Mouse (Mus musculus) monocyte, adult 59 days (primary cell): ENCODE data around the gene Serpina5. TPM values are rescaled to one million over a fixed set of nuclear protein-coding genes. Genes with fewer than 3 reads are reported as not detected.

Experiments used
- total RNA-seq, 2 experiments: library from RNA; stranded (reverse); gene quantifications; one replicate each; pipeline ENCODE4 v1.2.4; 2023

Gene Serpina5
- total RNA-seq: not detected

DNA sequence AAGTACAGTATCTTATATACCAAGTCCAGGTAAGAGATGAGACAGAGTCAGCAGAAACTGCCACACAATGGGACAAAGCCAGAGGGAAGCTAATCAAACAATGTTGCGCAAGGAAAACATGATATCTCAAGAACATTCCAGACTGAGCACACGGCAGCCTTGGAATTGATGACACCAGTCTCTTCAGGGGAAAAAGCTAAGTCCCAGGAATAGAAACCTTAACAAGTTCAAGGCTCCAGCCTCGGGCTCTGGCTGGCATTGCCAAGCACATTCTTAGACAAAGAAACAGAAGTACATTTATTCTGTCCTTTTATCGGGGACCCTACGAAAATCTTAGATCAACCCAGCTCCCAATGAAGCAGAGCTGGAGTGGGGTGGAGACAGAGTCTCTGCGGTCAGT, at the start of gene Serpina5:
Gene Serpina5, plus strand, starts transcription at position 346 of the 400 bp plus-strand sequence.

DNA sequence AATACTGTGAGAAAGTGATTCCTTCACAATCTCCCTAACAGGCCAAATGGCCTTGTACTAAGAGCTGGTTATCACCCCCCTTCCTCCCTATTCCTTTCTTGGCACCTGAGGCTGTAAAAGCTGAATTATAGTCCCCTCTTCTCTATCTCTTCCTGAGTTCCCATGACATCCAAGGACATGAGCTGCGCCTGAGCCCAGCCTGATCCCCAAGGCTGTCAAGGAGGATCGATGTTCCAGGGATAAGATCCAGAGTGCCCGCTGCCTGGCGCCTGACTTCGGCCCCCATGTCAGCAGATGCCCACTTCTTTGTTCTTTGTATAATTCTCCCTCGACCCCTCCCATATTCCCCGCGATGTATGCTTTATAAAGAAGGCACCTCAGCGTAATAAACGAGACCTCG, 11.4 kb downstream of the Serpina5 start, which contains the start of gene Serpina3a:
Gene Serpina3a, plus strand, starts transcription at position 392 of the 400 bp plus-strand sequence.

DNA sequence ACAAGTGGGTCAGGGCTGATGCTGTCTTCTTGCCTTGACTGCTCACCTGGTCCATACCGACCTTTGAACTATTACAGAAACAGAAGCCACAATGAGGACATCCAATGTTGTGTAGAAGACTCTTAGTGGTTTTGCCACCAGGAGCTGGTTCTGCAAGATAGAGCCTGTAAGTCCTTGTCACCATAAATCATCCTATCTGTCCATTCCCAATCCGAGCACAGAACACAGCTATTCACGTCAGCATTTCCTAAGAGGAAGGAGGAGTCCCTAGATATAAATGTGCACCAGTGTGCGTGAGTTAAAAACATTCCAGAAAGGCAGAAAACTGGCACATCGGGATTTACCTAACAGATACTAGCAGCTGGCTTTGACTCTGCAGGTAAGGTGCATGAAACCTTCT, 26.8 kb downstream of the Serpina5 start, which contains the start of gene Serpina3b:
Gene Serpina3b, plus strand, starts transcription at position 301 of the 400 bp plus-strand sequence.

DNA sequence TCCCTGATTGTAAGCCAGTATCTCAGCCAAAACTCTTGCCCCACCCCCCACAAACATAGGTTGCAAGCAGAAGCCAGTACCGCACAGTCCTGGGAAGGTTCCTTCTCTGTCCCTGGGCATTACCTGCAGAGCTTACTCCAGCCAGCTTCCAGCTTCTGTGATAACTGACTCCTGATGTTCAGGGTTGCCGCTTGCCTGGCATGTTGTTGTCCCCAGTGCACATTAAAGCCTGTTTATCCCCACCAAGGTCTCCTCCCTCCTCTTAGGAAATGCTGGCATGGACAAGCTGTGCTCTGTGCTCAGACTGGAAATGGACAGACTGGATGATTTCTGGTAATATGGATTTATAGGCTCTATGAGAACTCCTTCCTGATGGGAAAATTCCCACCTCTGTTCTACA, 52.7 kb downstream of the Serpina5 start, which contains the start of gene Serpina3c:
Gene Serpina3c, minus strand, starts transcription at position 215 of the 400 bp plus-strand sequence.

Other genes with a start within 250 kb of the Serpina5 start
- gene Serpina1a, start 237.6 kb upstream of the Serpina5 start, total RNA-seq: not detected
- gene Serpina1c, start 196.2 kb upstream of the Serpina5 start, total RNA-seq: under 1 TPM in 1 of 2 experiments, not detected in 1; 0.70 TPM
- not detected for gene Serpina1e, start 142.1 kb upstream of the Serpina5 start, total RNA-seq
- not detected for gene Serpina11, start 111.2 kb upstream of the Serpina5 start, total RNA-seq
- not detected for gene Serpina9, start 87.4 kb upstream of the Serpina5 start, total RNA-seq
- gene Serpina12, start 56.7 kb upstream of the Serpina5 start, total RNA-seq: not detected
- gene Serpina3a, start 11.6 kb downstream of the Serpina5 start, total RNA-seq: not detected
- gene Serpina3b, start 26.9 kb downstream of the Serpina5 start, total RNA-seq: not detected
- not detected for gene Serpina3c, start 52.8 kb downstream of the Serpina5 start, total RNA-seq
- 1 to 10 TPM; 4.9 to 6.2 TPM for gene Serpina3f, start 113.4 kb downstream of the Serpina5 start, total RNA-seq
- gene Serpina3g, start 135.1 kb downstream of the Serpina5 start, total RNA-seq: 10 to 100 TPM; 72.3 to 80.9 TPM
- gene Serpina3i, start 162.0 kb downstream of the Serpina5 start, total RNA-seq: 1 to 10 TPM in 1 of 2 experiments, not detected in 1; 1.4 TPM
- gene Serpina3j, start 213.4 kb downstream of the Serpina5 start, total RNA-seq: not detected
- not detected for gene Serpina3k, start 237.4 kb downstream of the Serpina5 start, total RNA-seq
- not detected for gene Serpina3m, start 237.4 kb downstream of the Serpina5 start, total RNA-seq